Mouse (Mus musculus) layer of hippocampus, postnatal 25 days (tissue): ENCODE measurements around the gene Jmjd4. TPM values are rescaled to one million over a fixed set of nuclear protein-coding genes. Genes with fewer than 3 reads are reported as not detected.
A peak's percentile ranks its signal among the peaks of the same experiment; 100 is the strongest.

Source experiments
- DNase-seq, 2 experiments: peaks; one replicate each; pipeline ENCODE4 v3.0.0; 2022; ENCODE audit warnings: mixed read lengths in 2 of 2, low spot score in 1 of 2; ENCODE audit errors: extremely low spot score in 1 of 2
- total RNA-seq, 2 experiments: library from RNA; stranded (reverse); gene quantifications; 2 replicates each; pipeline ENCODE4 v1.2.3; 2021

Gene Jmjd4
- total RNA-seq, 2 experiments from 2014 or later, result 25.3 to 27.0 TPM

- no peak for DNase-seq
Measured at GRCm38 (mm10) chr11:59460459-59460858, 10.6 kb downstream of the Jmjd4 start.

GRCm38 (mm10) chr11:59471413-59472325 lies 21.8 kb downstream of the Jmjd4 start:
- DNase-seq, result no peak

- DNase-seq, result peak; percentile 63 to 78
Measured at GRCm38 (mm10) chr11:59472326-59472677, 22.5 kb downstream of the Jmjd4 start, which contains the start of gene Zfp867. Gene Zfp867 (minus strand): TSS chr11:59472474.

- no peak for DNase-seq
Measured at GRCm38 (mm10) chr11:59477240-59477639, 27.4 kb downstream of the Jmjd4 start.

- peak; percentile 32 to 68 for DNase-seq
Measured at GRCm38 (mm10) chr11:59483212-59483611, 33.4 kb downstream of the Jmjd4 start.

GRCm38 (mm10) chr11:59485641-59486040 lies 35.8 kb downstream of the Jmjd4 start:
- DNase-seq, result no peak

GRCm38 (mm10) chr11:59486222-59486621 lies 36.4 kb downstream of the Jmjd4 start:
- DNase-seq, result no peak

- DNase-seq, result no peak
Measured at GRCm38 (mm10) chr11:59496672-59497310, 46.9 kb downstream of the Jmjd4 start.

GRCm38 (mm10) chr11:59497747-59498146 lies 47.9 kb downstream of the Jmjd4 start:
- no peak for DNase-seq

- DNase-seq, result no peak
Measured at GRCm38 (mm10) chr11:59501978-59502700, 52.3 kb downstream of the Jmjd4 start.

GRCm38 (mm10) chr11:59505351-59505838 lies 55.5 kb downstream of the Jmjd4 start:
- DNase-seq, result peak; percentile 23 to 33

GRCm38 (mm10) chr11:59505839-59506712 lies 56.2 kb downstream of the Jmjd4 start:
- peak; percentile 60 to 62 for DNase-seq

GRCm38 (mm10) chr11:59506713-59507074 lies 56.8 kb downstream of the Jmjd4 start:
- DNase-seq, result no peak

Other genes with a start within 250 kb of the Jmjd4 start
- gene Mrpl55, start 247.6 kb upstream of the Jmjd4 start, total RNA-seq, result 10 to 100 TPM; 35.7 to 40.0 TPM
- 10 to 100 TPM; 22.5 to 24.3 TPM for gene 2310033P09Rik, start 241.7 kb upstream of the Jmjd4 start, total RNA-seq
- gene Arf1, start 221.8 kb upstream of the Jmjd4 start, total RNA-seq, result 100 to 1,000 TPM; 521 to 565 TPM
- under 1 TPM in 1 of 2 experiments, not detected in 1; 0.10 TPM for gene Wnt3a, start 159.3 kb upstream of the Jmjd4 start, total RNA-seq
- 1 to 10 TPM; 3.6 to 6.6 TPM for gene Wnt9a, start 143.1 kb upstream of the Jmjd4 start, total RNA-seq
- gene Prss38, start 74.4 kb upstream of the Jmjd4 start, total RNA-seq, result not detected
- gene Snap47, start 1.1 kb downstream of the Jmjd4 start, total RNA-seq, result 100 to 1,000 TPM; 345 to 382 TPM
- 1 to 10 TPM; 3.7 to 4.2 TPM for gene Zfp867, start 22.4 kb downstream of the Jmjd4 start, total RNA-seq
- 1 to 10 TPM; 7.9 to 9.1 TPM for gene Zkscan17, start 76.7 kb downstream of the Jmjd4 start, total RNA-seq
- under 1 TPM; 0.64 to 0.92 TPM for gene Nlrp3, start 91.5 kb downstream of the Jmjd4 start, total RNA-seq
- gene Olfr222, start 126.2 kb downstream of the Jmjd4 start, total RNA-seq, result not detected
- not detected for gene Olfr223, start 143.2 kb downstream of the Jmjd4 start, total RNA-seq
- 100 to 1,000 TPM; 267 to 302 TPM for gene Mprip, start 211.3 kb downstream of the Jmjd4 start, total RNA-seq